Mouse (Mus musculus) neural tube, embryonic 13.5 days (tissue): ENCODE results near the gene C130032M10Rik. TPM values are rescaled to one million over a fixed set of nuclear protein-coding genes. Genes with fewer than 3 reads are reported as not detected.
A peak's percentile ranks its signal among the peaks of the same experiment; 100 is the strongest.

Experiments used
- ATAC-seq: fragments of 200-750 bp; cut with Nextera tagmentation; 2 replicates; pipeline ENCODE4 v1.8.0; 2017; ENCODE audit warnings: low read depth, mild to moderate bottlenecking, moderate TSS enrichment, moderate library complexity
- H3K27ac ChIP-seq: fragments of 300-500 bp; sonication (generic); replicated peaks from 2 replicates; pipeline ENCODE4 v1.5.1; 2015; ENCODE audit warnings: moderate library complexity, mild to moderate bottlenecking, inconsistent platforms
- H3K27me3 ChIP-seq: fragments of 300-500 bp; sonication (generic); 2 replicates; pipeline ENCODE4 v1.6.1; 2015; ENCODE audit warnings: mild to moderate bottlenecking, inconsistent platforms
- H3K36me3 ChIP-seq: fragments of 300-500 bp; sonication (generic); 2 replicates; pipeline ENCODE4 v1.6.1; 2015; ENCODE audit warnings: mild to moderate bottlenecking, inconsistent platforms
- H3K4me1 ChIP-seq: fragments of 300-500 bp; sonication (generic); replicated peaks from 2 replicates; pipeline ENCODE4 v1.6.1; 2015; ENCODE audit warnings: inconsistent platforms
- H3K4me2 ChIP-seq: fragments of 300-500 bp; sonication (generic); 2 replicates; pipeline ENCODE4 v1.6.1; 2015; ENCODE audit warnings: inconsistent platforms, mild to moderate bottlenecking, moderate library complexity
- H3K4me3 ChIP-seq: fragments of 300-500 bp; sonication (generic); 2 replicates; pipeline ENCODE4 v1.5.1; 2015; ENCODE audit warnings: mild to moderate bottlenecking, inconsistent platforms
- H3K9ac ChIP-seq: fragments of 300-500 bp; sonication (generic); 2 replicates; pipeline ENCODE4 v1.6.1; 2015; ENCODE audit warnings: moderate library complexity, mild to moderate bottlenecking, inconsistent platforms
- H3K9me3 ChIP-seq: fragments of 300-500 bp; sonication (generic); 2 replicates; pipeline ENCODE4 v1.6.1; 2016; ENCODE audit warnings: inconsistent platforms
- WGBS: fragments of 180-500 bp; shearing (Covaris S2); methylation state at CpG from one replicate; pipeline ENCODE4 v1.1.7; 2015; 5-methylcytosine and 5-hydroxymethylcytosine counted together
- polyA plus RNA-seq: library from polyadenylated mRNA; unstranded; fragments of >200 nt; fragmentation: Nextera tagmentation; extraction: Ambion mirVana; gene quantifications from 2 replicates; pipeline ENCODE4 v1.2.1, GENCODE M21; 2015

Gene C130032M10Rik
- polyA plus RNA-seq, 1 experiment from 2014 or later, result not detected

- H3K36me3 ChIP-seq, result no peaks in the 10 kb centered on the region
- H3K9me3 ChIP-seq, result no peaks in the 10 kb centered on the region
- peaks cover 38% of the 10 kb centered on the region for H3K4me1 ChIP-seq
- H3K27me3 ChIP-seq, result peaks cover 43% of the 10 kb centered on the region
- no peak overlapping the region for H3K4me2 ChIP-seq
- H3K9ac ChIP-seq, result no peak overlapping the region
- ATAC-seq, result no peak
- H3K27ac ChIP-seq, result no peak overlapping the region
- 9% methylated on average over 7 of the region's 7 CpGs for WGBS
- H3K4me3 ChIP-seq, result no peak overlapping the region
Observed at GRCm38 (mm10) chr9:114557086-114557485, 41.6 kb downstream of the C130032M10Rik start.

- no peaks in the 10 kb centered on the region for H3K36me3 ChIP-seq
- H3K9me3 ChIP-seq, result no peaks in the 10 kb centered on the region
- 0 out of 2 replicates have a peak overlapping the region, but pooled peaks have one; percentile 5 for H3K9ac ChIP-seq
- no peak overlapping the region for H3K27ac ChIP-seq
- H3K4me2 ChIP-seq, result peak overlapping the region; percentile 80
- no peak for ATAC-seq
- no peak overlapping the region for H3K4me3 ChIP-seq
- H3K27me3 ChIP-seq, result peaks cover 59% of the 10 kb centered on the region
- H3K4me1 ChIP-seq, result peaks cover 50% of the 10 kb centered on the region
- 8% methylated on average over 7 of the region's 7 CpGs for WGBS
Observed at GRCm38 (mm10) chr9:114560141-114560540, 44.6 kb downstream of the C130032M10Rik start.

DNA sequence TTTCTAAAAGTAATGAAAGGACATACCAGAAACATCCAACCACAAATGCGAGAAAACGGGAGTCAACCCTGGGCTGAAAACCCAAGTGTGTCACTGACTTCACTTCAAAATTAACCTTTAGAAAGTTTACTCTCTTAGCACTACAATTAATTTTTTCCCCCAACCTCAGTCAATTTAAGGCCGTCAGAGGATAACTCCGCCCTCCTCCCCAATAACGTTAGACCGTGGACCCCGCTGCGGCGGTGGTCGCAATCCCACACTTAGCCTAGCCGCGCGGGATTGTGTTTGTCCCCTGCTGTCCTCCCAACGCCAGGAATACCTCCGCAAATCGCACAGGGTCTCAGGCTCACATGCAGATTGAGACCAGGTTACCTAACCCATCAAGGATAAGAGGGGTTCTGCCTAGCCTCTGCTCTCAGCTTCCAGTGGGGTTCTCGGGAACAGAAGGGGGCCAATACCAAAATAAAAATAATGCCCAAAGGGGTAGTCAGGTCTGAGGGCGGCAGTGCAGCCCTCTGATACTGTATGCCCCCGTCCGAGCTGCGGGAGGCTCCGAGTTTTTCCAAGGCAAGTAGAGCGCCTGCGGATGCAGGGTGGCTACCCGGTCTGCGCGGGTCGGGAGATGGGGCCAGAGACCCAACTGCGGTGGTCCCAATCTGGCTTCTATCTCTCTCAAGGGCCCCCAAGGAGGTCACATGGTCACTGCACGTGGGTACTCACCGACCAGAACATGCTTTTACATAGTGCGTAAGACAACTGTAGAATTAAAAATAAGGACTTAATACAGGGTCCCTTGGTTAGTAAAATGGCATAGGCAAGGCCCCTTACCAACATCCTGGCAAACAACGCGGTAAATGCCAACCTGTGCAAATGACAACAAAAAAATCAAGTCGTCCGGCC is 45.5 kb downstream of the C130032M10Rik start:
- WGBS, result 1% methylated on average over 36 of the region's 36 CpGs
- Histone ChIP-seq H3K27ac (no peak overlapping the region), H3K4me2 (peak overlapping the region; percentile 80), H3K4me3 (peak overlapping the region; percentile 55), H3K4me1 (peaks cover 49% of the 10 kb centered on the region), H3K9me3 (no peaks in the 10 kb centered on the region), H3K9ac (peak overlapping the region; percentile 35; the same call in 1 of the 2 replicates), H3K27me3 (peaks cover 59% of the 10 kb centered on the region), H3K36me3 (no peaks in the 10 kb centered on the region)
- no peak for ATAC-seq

GRCm38 (mm10) chr9:114561671-114561971 is 46.1 kb downstream of the C130032M10Rik start:
- ATAC-seq, result no peak
- H3K4me2 ChIP-seq, result peak overlapping the region; percentile 80
- 2% methylated on average over 12 of the region's 12 CpGs for WGBS
- peaks cover 49% of the 10 kb centered on the region for H3K4me1 ChIP-seq
- H3K9ac ChIP-seq, result peak overlapping the region; percentile 35; the same call in 1 of the 2 replicates
- no peaks in the 10 kb centered on the region for H3K9me3 ChIP-seq
- no peaks in the 10 kb centered on the region for H3K36me3 ChIP-seq
- peak overlapping the region; percentile 55 for H3K4me3 ChIP-seq
- no peak overlapping the region for H3K27ac ChIP-seq
- H3K27me3 ChIP-seq, result peaks cover 59% of the 10 kb centered on the region

- peak overlapping the region; percentile 55 for H3K4me3 ChIP-seq
- H3K4me1 ChIP-seq, result peaks cover 49% of the 10 kb centered on the region
- peak overlapping the region; percentile 80 for H3K4me2 ChIP-seq
- H3K9me3 ChIP-seq, result no peaks in the 10 kb centered on the region
- ATAC-seq, result no peak
- H3K36me3 ChIP-seq, result no peaks in the 10 kb centered on the region
- peak overlapping the region; percentile 75 for H3K9ac ChIP-seq
- under 1% methylated on average over 78 of the region's 101 CpGs for WGBS
- peaks cover 59% of the 10 kb centered on the region for H3K27me3 ChIP-seq
- no peak overlapping the region; the same call in 1 of the 2 replicates for H3K27ac ChIP-seq
Observed at GRCm38 (mm10) chr9:114562031-114562918, 46.8 kb downstream of the C130032M10Rik start.

DNA sequence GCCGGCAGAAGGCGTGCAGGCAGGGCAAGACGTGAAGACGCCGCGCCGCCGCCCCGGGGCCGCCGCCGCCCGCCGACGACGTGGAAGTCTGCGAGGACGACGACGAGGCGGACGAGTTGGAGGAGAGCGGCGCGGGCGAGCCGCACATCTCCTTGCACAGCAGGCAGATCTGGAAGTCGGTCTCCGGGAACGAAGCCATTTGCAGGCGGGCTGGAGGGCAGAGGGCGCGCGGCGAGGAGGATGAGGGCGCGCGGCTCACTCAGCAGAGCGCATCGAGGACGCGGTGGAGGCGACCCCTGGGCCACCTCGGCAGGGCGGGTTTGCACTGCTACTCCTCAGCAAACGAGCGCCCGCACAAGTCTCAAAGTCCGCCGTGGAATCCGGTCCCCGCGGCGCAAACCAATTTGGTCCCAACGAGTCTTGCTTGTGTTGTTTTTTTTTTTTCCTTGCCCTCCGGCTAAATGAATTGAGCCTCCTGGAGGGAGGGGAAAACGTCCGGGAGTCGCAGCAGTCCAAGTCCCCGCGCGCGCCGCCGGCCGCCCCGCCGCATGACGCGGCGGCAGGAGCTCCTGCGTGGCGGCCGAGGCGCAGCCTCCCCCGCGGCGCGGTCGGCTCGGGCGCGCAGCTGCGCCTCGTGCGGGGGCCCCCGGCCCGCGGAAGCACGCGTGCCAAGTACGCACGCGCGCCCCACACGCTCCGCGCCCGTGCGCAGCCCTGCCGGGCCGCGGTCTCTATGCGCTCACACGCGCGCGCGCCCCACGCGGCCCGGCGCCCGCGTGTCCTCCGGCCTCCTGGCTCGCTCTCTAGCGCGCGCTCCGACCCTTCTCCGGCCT is 47.6 kb downstream of the C130032M10Rik start:
- Histone ChIP-seq H3K9me3 (no peaks in the 10 kb centered on the region), H3K27me3 (peaks cover 54% of the 10 kb centered on the region), H3K27ac (peak overlapping the region; percentile 57), H3K4me1 (peaks cover 49% of the 10 kb centered on the region), H3K36me3 (no peaks in the 10 kb centered on the region), H3K4me2 (peak overlapping the region; percentile 80), H3K4me3 (peak overlapping the region; percentile 55), H3K9ac (peak overlapping the region; percentile 75)
- under 1% methylated on average over 120 of the region's 122 CpGs for WGBS
- ATAC-seq, result peak; percentile 70

- H3K27me3 ChIP-seq, result peaks cover 46% of the 10 kb centered on the region
- no peaks in the 10 kb centered on the region for H3K9me3 ChIP-seq
- ATAC-seq, result peak; percentile 82
- no peaks in the 10 kb centered on the region for H3K36me3 ChIP-seq
- under 1% methylated on average over 86 of the region's 91 CpGs for WGBS
- peaks cover 49% of the 10 kb centered on the region for H3K4me1 ChIP-seq
- peak within 1 kb of the TSS; percentile 80 for H3K4me2 ChIP-seq
- peak within 1 kb of the TSS; percentile 75 for H3K9ac ChIP-seq
- H3K4me3 ChIP-seq, result peak within 1 kb of the TSS; percentile 55
- peak within 1 kb of the TSS; percentile 57 for H3K27ac ChIP-seq
Observed at GRCm38 (mm10) chr9:114563761-114564606, 48.5 kb downstream of the C130032M10Rik start, which contains the start of gene Trim71. Gene Trim71, minus strand, starts transcription at chr9:114564369.

DNA sequence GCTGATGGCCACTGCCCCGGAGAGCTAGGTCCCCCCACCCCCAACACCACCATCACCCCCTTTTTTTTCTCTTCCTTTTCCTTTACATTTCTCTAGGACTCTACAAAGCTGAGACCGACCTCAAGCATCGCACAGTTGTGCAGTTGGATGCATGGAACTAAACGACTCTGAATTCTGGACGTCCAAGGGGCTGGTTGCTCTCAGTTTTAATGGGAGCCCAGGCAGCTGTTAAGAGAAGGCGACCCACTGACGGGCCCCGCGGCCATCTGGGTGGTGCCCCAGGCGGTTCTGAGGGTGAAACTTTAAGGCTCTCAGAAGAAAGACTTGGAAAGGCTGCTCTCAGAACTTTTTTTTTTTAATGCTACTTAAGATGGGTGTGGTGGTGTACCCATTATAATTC is 49.2 kb downstream of the C130032M10Rik start:
- H3K27me3 ChIP-seq, result peaks cover 40% of the 10 kb centered on the region
- H3K27ac ChIP-seq, result no peak overlapping the region
- H3K4me1 ChIP-seq, result peaks cover 49% of the 10 kb centered on the region
- no peak for ATAC-seq
- no peaks in the 10 kb centered on the region for H3K9me3 ChIP-seq
- peak overlapping the region; percentile 55 for H3K4me3 ChIP-seq
- H3K4me2 ChIP-seq, result peak overlapping the region; percentile 80
- H3K9ac ChIP-seq, result peak overlapping the region; percentile 75
- under 1% methylated on average over 10 of the region's 10 CpGs for WGBS
- no peaks in the 10 kb centered on the region for H3K36me3 ChIP-seq
